Mouse (Mus musculus): Measurements from ENCODE around the gene Ltbp1.

- TF ChIP-seq TBP (conservative IDR thresholded peaks at IDR 0.05; ENCODE audit: low read depth, low read length) (no peak), POLR2A (IDR thresholded peaks at IDR 0.05; ENCODE audit: low read depth, low read length) (no peak), CTCF (conservative IDR thresholded peaks at IDR 0.05 in 1 of 2, IDR thresholded peaks at IDR 0.05 in 1 of 2; ENCODE audit: low read depth in 2 of 2, low read length in 2 of 2) (no peak), MEF2A (IDR thresholded peaks at IDR 0.05; ENCODE audit: borderline replicate concordance, low read depth, low read length) (no peak), ZNF384 (IDR thresholded peaks at IDR 0.05; ENCODE audit: low read depth, low read length) (no peak), GABPA (IDR thresholded peaks at IDR 0.05; ENCODE audit: insufficient replicate concordance, low read depth, low read length) (no peak), EP300 (IDR thresholded peaks at IDR 0.05; ENCODE audit: low read length) (no peak), USF1 (IDR thresholded peaks at IDR 0.05; ENCODE audit: low read depth, low read length) (no peak), ETS1 (conservative IDR thresholded peaks at IDR 0.05; ENCODE audit: low read depth, low read length) (no peak), ZC3H11A (IDR thresholded peaks at IDR 0.05; ENCODE audit: low read depth, low read length) (no peak), RCOR1 (conservative IDR thresholded peaks at IDR 0.05; ENCODE audit: low read depth, low read length) (no peak)
Measured at GRCm38 (mm10) chr17:75330366-75330765, 325.0 kb downstream of the Ltbp1 start.

All from CH12.LX (cell line).